Mouse (Mus musculus): ENCODE data around the gene Ets1. TPM values are rescaled to one million over a fixed set of nuclear protein-coding genes. Genes with fewer than 3 reads are reported as not detected.

Ets1 gene
- polyA plus RNA-seq, 1 experiment, result 6.8 TPM

DNA sequence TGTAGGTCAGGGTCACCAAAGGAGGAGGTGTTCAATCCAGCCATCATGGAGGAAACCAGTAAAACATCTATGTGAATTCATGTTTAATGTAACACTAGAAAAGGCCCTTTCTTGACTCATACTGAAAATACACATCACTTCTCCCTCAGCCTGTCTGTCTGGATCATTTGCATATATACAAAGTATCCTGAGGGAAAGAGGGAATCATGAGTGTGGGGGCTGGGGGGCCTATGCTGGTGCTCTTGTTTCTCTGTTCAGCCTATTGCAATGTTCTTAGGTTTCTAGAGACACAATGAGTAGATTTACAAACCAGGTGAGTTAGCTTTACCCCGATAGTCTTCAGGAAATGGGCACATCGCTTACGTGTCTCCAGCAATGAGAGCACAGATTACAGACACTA is 129.1 kb downstream of the Ets1 start:
- no peaks in the 10 kb centered on the region for H3K4me1 ChIP-seq (ENCODE audit: control insufficient read depth, insufficient read depth, low read length)
- no peaks in the 10 kb centered on the region for H3K27me3 ChIP-seq (ENCODE audit: control insufficient read depth, insufficient read depth, low read length)
- DNase-seq, result no peak
- TF ChIP-seq POLR2A (IDR thresholded peaks at IDR 0.05; ENCODE audit: borderline replicate concordance, insufficient read depth, low read length) (no peak), CTCF (IDR thresholded peaks at IDR 0.05; ENCODE audit: borderline replicate concordance, insufficient read depth, low read depth, low read length) (no peak)
- WGBS, result over 99% methylated on average over 3 of the region's 3 CpGs
- H3K4me3 ChIP-seq (replicated peaks; ENCODE audit: insufficient read depth, low read depth, low read length), result no peak overlapping the region
- 0 out of 2 replicates have a peak overlapping the region, but pooled peaks have one; percentile 30 for H3K27ac ChIP-seq (ENCODE audit: insufficient read depth, low read length)

DNA sequence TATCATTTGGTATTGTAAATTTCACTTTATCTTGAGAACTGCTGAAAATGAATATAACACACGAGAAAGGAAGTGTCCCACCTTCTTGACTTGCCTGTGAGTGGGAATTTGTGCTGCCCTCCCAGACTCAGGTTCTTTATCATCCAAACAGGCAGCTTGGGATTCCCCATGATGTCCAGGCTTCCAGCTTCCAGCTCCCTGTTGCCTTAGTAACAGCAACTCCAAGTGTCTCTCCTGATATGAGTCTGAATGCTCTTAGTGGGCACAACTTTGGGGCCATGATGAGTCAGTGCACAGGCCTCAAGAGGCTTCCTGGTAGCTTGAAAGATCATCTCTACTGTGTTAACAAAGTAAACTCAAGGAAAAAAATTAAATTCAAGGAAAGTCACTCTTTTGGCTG is 142.8 kb downstream of the Ets1 start:
- TF ChIP-seq CTCF (IDR thresholded peaks at IDR 0.05; ENCODE audit: borderline replicate concordance, insufficient read depth, low read depth, low read length) (no peak), POLR2A (IDR thresholded peaks at IDR 0.05; ENCODE audit: borderline replicate concordance, insufficient read depth, low read length) (no peak)
- H3K27ac ChIP-seq (ENCODE audit: insufficient read depth, low read length), result no peak overlapping the region
- no peaks in the 10 kb centered on the region for H3K27me3 ChIP-seq (ENCODE audit: control insufficient read depth, insufficient read depth, low read length)
- no peak overlapping the region for H3K4me3 ChIP-seq (replicated peaks; ENCODE audit: insufficient read depth, low read depth, low read length)
- no peaks in the 10 kb centered on the region for H3K4me1 ChIP-seq (ENCODE audit: control insufficient read depth, insufficient read depth, low read length)
- 63% methylated on average over 1 of the region's 1 CpGs for WGBS
- DNase-seq, result no peak

DNA sequence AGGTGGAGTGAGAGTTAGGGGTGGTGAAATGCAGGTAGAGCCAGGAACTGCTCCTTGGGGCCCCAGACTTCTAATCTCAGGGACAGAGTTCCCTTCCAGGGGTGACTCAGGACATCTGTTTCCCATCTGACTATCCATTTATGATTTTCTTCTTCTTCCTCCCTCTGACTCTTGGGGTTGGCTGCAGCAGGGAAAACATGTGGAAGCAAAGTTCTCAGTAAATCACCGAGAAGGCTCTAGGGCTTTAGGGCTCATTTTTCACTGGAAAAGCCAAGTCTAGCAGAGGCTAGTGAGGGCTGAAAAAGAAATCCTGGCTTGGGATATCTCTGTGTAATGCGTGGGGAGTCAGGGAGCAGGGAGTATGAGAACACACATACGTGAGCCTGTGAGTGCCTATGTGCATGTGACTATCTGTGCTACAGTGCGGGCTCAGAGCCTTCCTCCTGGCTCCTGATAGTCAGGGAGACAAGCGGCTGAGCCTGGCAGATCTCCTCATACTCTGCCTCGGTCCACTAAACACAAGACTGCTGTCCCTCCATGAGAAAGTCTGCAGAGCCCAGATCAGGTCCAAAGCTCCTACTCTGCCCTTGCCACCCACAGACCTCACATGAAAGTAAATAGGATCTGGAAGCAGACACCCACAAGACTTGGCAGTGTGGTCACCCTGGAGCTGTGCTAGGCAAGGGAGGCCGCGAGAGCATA is 146.5 kb downstream of the Ets1 start:
- DNase-seq, result no peak
- Histone ChIP-seq H3K27ac (ENCODE audit: insufficient read depth, low read length) (no peak overlapping the region), H3K27me3 (ENCODE audit: control insufficient read depth, insufficient read depth, low read length) (no peaks in the 10 kb centered on the region), H3K4me1 (ENCODE audit: control insufficient read depth, insufficient read depth, low read length) (no peaks in the 10 kb centered on the region), H3K4me3 (replicated peaks; ENCODE audit: insufficient read depth, low read depth, low read length) (no peak overlapping the region)
- WGBS, result 52% methylated on average over 8 of the region's 8 CpGs
- TF ChIP-seq CTCF (IDR thresholded peaks at IDR 0.05; ENCODE audit: borderline replicate concordance, insufficient read depth, low read depth, low read length) (no peak), POLR2A (IDR thresholded peaks at IDR 0.05; ENCODE audit: borderline replicate concordance, insufficient read depth, low read length) (no peak)

DNA sequence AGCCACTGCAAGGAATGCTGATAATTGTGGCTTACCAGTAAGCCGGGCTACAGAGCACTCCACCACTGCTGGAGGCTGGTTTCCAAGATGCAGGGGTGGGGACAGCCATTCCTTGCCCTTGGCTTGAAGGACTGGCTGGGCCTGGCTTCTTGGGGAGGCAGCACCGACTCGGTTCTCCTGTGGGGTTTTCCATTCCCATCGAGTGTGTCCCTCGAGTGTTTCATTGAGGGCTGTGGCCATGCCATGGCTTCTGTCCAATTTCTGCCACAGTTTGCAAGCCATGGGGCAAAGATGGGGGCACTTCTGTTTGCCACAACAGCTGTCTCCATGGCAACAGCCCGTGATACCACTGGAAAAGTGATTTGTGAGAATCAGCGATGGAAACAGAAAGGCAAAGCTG is 151.1 kb downstream of the Ets1 start:
- Histone ChIP-seq H3K4me1 (ENCODE audit: control insufficient read depth, insufficient read depth, low read length) (no peaks in the 10 kb centered on the region; the same call in 1 of the 2 replicates), H3K4me3 (replicated peaks; ENCODE audit: insufficient read depth, low read depth, low read length) (no peak overlapping the region), H3K27ac (ENCODE audit: insufficient read depth, low read length) (no peak overlapping the region), H3K27me3 (ENCODE audit: control insufficient read depth, insufficient read depth, low read length) (no peaks in the 10 kb centered on the region)
- TF ChIP-seq CTCF (IDR thresholded peaks at IDR 0.05; ENCODE audit: borderline replicate concordance, insufficient read depth, low read depth, low read length), result no peak
- TF ChIP-seq POLR2A (IDR thresholded peaks at IDR 0.05; ENCODE audit: borderline replicate concordance, insufficient read depth, low read length), result no peak
- 27% methylated on average over 7 of the region's 7 CpGs for WGBS
- DNase-seq, result no peak

DNA sequence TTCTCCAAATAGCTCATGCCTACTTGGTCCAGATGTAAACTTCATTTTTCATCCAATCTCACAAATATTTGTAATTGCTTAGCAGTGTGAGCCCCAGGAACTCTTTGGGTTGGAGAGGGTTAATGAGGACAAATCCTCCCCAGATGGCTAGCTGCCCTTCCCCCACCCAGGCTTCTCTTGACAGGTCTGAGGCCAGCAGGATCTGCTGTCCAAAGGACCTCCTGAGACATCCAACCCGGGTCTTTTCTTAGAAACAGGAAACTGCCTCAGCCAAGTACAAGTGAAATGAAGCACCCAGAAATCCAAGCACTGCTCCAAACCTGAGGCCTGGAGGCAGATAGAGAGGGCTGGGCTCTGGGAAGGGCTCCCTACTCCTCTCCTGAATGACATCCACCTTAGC is 151.6 kb downstream of the Ets1 start:
- no peak for DNase-seq
- no peak for TF ChIP-seq CTCF (IDR thresholded peaks at IDR 0.05; ENCODE audit: borderline replicate concordance, insufficient read depth, low read depth, low read length)
- TF ChIP-seq POLR2A (IDR thresholded peaks at IDR 0.05; ENCODE audit: borderline replicate concordance, insufficient read depth, low read length), result no peak
- WGBS, result 0% methylated on average over 1 of the region's 1 CpGs
- H3K27me3 ChIP-seq (ENCODE audit: control insufficient read depth, insufficient read depth, low read length), result no peaks in the 10 kb centered on the region
- H3K4me1 ChIP-seq (ENCODE audit: control insufficient read depth, insufficient read depth, low read length), result no peaks in the 10 kb centered on the region; the same call in 1 of the 2 replicates
- H3K27ac ChIP-seq (ENCODE audit: insufficient read depth, low read length), result no peak overlapping the region
- no peak overlapping the region for H3K4me3 ChIP-seq (replicated peaks; ENCODE audit: insufficient read depth, low read depth, low read length)

DNA sequence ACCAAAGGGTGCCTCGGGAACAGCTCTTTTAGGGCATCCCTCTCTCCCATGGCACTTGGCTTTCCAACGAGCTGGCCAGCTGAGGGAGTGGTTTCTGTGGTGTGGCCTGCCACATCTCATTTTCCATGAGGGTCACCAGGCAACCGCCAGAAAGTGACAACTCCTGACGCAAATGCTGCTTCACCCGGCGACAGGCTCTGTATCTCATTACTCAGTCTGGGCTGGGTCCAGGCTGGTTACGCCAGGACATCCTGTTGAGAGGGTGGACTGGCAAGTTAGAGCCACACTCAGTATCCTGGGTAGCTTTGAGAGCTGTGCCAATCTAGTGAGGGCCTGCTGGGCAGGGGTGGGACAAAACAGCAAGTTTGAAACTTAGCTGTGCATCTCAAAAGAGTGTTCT is 153.3 kb downstream of the Ets1 start:
- Histone ChIP-seq H3K27ac (ENCODE audit: insufficient read depth, low read length) (no peak overlapping the region), H3K27me3 (ENCODE audit: control insufficient read depth, insufficient read depth, low read length) (no peaks in the 10 kb centered on the region), H3K4me1 (ENCODE audit: control insufficient read depth, insufficient read depth, low read length) (no peaks in the 10 kb centered on the region; the same call in 1 of the 2 replicates), H3K4me3 (replicated peaks; ENCODE audit: insufficient read depth, low read depth, low read length) (no peak overlapping the region)
- WGBS, result 17% methylated on average over 7 of the region's 7 CpGs
- DNase-seq, result peak in 1 of 2 experiments; percentile 21
- no peak for TF ChIP-seq POLR2A (IDR thresholded peaks at IDR 0.05; ENCODE audit: borderline replicate concordance, insufficient read depth, low read length)
- no peak for TF ChIP-seq CTCF (IDR thresholded peaks at IDR 0.05; ENCODE audit: borderline replicate concordance, insufficient read depth, low read depth, low read length)

DNA sequence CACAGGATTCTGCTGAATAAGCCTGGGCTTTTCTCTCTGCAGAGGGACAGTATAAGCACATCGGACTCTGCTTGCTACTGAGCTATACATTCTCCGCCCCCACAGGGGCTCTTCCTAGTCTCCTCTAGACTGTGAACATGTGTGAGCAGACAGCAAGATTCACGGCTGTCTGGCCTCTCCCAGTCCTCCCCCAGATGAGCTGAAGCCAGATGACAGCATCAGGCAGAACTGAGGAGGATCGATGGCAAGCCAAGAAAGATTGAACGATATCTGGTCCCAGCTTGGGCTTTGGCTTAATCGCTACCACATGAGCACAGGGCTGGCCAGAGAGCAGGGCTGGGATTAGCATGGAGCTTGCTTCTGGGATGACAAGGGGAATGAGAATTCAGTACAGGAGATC is 155.7 kb downstream of the Ets1 start:
- Histone ChIP-seq H3K4me1 (ENCODE audit: control insufficient read depth, insufficient read depth, low read length) (no peaks in the 10 kb centered on the region; the same call in 1 of the 2 replicates), H3K27ac (ENCODE audit: insufficient read depth, low read length) (no peak overlapping the region), H3K27me3 (ENCODE audit: control insufficient read depth, insufficient read depth, low read length) (no peaks in the 10 kb centered on the region), H3K4me3 (replicated peaks; ENCODE audit: insufficient read depth, low read depth, low read length) (no peak overlapping the region)
- no peak for DNase-seq
- no peak for TF ChIP-seq CTCF (IDR thresholded peaks at IDR 0.05; ENCODE audit: borderline replicate concordance, insufficient read depth, low read depth, low read length)
- TF ChIP-seq POLR2A (IDR thresholded peaks at IDR 0.05; ENCODE audit: borderline replicate concordance, insufficient read depth, low read length), result no peak
- 32% methylated on average over 6 of the region's 6 CpGs for WGBS

DNA sequence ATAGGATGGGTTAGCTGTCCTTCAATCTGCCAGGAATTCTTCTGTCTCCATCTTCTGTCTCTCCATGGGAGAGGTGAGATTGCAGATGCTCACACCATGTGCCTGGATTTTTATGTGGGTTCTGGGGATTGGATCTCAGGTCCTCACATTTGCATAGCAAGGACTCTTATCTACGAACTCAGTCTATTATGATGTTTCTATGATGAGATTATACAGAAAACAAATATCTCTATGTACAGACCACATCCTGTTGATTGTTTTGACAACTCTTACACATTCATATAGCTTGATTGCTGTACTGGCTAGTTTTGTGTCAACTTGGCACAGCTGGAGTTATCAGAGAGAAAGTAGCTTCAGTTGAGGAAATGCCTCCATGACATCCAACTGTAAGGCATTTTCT is 162.2 kb downstream of the Ets1 start:
- no peak overlapping the region for H3K27ac ChIP-seq (ENCODE audit: insufficient read depth, low read length)
- no peak overlapping the region for H3K4me3 ChIP-seq (replicated peaks; ENCODE audit: insufficient read depth, low read depth, low read length)
- 91% methylated on average over 1 of the region's 1 CpGs for WGBS
- H3K27me3 ChIP-seq (ENCODE audit: control insufficient read depth, insufficient read depth, low read length), result no peaks in the 10 kb centered on the region
- no peaks in the 10 kb centered on the region for H3K4me1 ChIP-seq (ENCODE audit: control insufficient read depth, insufficient read depth, low read length)
- TF ChIP-seq POLR2A (IDR thresholded peaks at IDR 0.05; ENCODE audit: borderline replicate concordance, insufficient read depth, low read length) (no peak), CTCF (IDR thresholded peaks at IDR 0.05; ENCODE audit: borderline replicate concordance, insufficient read depth, low read depth, low read length) (no peak)
- DNase-seq, result no peak

Measured in cerebellum, adult 2 months (tissue).